Mouse (Mus musculus): ENCODE measurements at regions not wholly inside any gene's neighbourhood (a gene's known extent, or its start where the extent isn't known, plus 50 kb on each side); places are given as distances from the start of the nearest gene placed in this dataset.

DNA sequence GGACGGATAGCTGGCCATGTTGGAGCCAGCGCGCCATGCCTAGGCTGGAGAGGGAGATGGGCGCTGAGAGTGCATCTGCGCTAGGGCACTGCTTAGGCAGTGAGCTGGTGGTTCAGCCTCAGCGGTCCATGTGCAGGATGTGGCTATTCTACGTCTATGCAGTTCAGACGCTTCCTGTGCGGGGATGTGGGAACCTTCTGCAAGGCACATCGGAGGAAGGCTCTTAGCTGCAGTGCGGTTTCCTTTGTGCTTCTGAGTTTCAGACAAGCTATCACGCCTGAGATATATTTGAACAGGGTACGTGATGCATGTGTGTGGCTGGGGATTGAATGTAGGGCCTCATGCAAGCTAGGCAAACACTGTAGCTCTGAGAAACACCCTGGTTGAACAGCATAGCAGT, 54.4 kb upstream of the Lrpprc start:
- 73% methylated on average over 13 of the region's 13 CpGs for WGBS
- no peaks in the 10 kb centered on the region for H3K36me3 ChIP-seq (replicated peaks; ENCODE audit: control insufficient read depth, insufficient read depth, low read length)
- H3K4me2 ChIP-seq (ENCODE audit: low read depth, low read length), result no peak overlapping the region
- TF ChIP-seq CTCF (IDR thresholded peaks at IDR 0.05; ENCODE audit: low read depth) (no peak), EP300 (IDR thresholded peaks at IDR 0.05; ENCODE audit: low read depth) (no peak)
- H3K27ac ChIP-seq (ENCODE audit: low read depth), result peak overlapping the region; percentile 20; the same call in 1 of the 2 replicates
- H3K4me3 ChIP-seq (ENCODE audit: low read depth, low read length), result no peak overlapping the region
- H3K9me3 ChIP-seq (replicated peaks; ENCODE audit: control insufficient read depth, low read length), result no peaks in the 10 kb centered on the region
- DNase-seq (ENCODE audit: low spot score), result no peak
- no peaks in the 10 kb centered on the region for H3K27me3 ChIP-seq (ENCODE audit: control insufficient read depth, insufficient read depth, low read length)
- H3K4me1 ChIP-seq (ENCODE audit: control insufficient read depth, insufficient read depth), result no peaks in the 10 kb centered on the region
- no peak for ATAC-seq (ENCODE audit: insufficient read depth, low read depth)
- no peak overlapping the region for H3K9ac ChIP-seq (replicated peaks; ENCODE audit: low read depth, low read length)

DNA sequence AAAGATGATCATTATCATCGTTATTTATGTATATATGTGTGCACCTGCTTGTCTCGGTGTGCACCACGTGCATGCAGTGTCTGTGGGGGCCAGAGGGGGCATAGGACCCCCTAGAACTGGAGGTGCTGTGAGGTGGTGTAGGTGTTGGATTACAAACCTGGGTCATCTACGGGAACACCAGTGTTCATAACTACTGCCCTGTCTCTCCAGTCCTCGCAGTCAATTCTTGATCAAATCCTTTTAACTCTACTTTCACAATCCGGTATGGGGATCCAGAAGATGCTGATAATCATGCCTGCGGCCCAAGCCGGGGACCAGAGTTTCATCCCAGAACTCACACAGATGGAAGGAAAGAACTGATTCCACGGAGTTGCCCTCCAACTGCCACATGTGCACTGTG, 55.6 kb upstream of the Lrpprc start:
- no peak overlapping the region for H3K9ac ChIP-seq (replicated peaks; ENCODE audit: low read depth, low read length)
- H3K4me1 ChIP-seq (ENCODE audit: control insufficient read depth, insufficient read depth), result no peaks in the 10 kb centered on the region
- TF ChIP-seq EP300 (IDR thresholded peaks at IDR 0.05; ENCODE audit: low read depth) (no peak), CTCF (IDR thresholded peaks at IDR 0.05; ENCODE audit: low read depth) (no peak)
- WGBS, result 80% methylated on average over 9 of the region's 9 CpGs
- H3K36me3 ChIP-seq (replicated peaks; ENCODE audit: control insufficient read depth, insufficient read depth, low read length), result no peaks in the 10 kb centered on the region
- ATAC-seq (ENCODE audit: insufficient read depth, low read depth), result no peak
- no peaks in the 10 kb centered on the region for H3K27me3 ChIP-seq (ENCODE audit: control insufficient read depth, insufficient read depth, low read length)
- no peak for DNase-seq (ENCODE audit: low spot score)
- no peak overlapping the region for H3K4me3 ChIP-seq (ENCODE audit: low read depth, low read length)
- no peak overlapping the region for H3K27ac ChIP-seq (ENCODE audit: low read depth)
- no peaks in the 10 kb centered on the region for H3K9me3 ChIP-seq (replicated peaks; ENCODE audit: control insufficient read depth, low read length)
- no peak overlapping the region for H3K4me2 ChIP-seq (ENCODE audit: low read depth, low read length)

DNA sequence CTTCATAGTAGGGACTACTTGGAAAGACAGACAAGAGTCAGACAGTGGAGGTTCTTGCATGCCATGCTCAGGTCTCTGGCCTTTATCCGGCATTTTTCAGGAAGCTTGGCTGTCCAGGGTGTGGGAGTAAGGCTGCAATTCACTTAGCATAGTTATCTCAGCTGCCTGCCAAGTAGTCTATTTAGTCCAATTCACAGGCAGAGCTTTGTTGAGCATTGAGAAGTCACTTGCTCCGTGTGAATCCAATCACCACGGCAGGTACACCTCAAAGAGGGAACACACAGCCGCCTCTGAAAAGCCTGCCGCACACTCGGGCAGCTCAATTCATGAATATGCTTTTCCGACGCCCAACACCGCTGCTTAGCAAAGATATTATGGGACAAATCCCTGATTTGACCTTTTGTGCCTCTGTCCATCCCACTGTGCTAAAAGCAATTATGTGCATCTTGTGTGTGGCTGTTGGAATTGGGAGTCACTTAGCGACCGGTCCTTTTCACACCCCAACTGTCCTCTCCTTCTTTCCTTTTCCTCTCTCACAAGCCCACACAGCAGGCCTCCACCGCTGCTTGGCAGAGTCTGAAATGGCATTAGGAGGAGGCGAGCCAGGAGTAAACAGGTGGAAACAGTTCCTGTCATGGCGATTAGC, 57.9 kb upstream of the Lrpprc start:
- no peaks in the 10 kb centered on the region for H3K9me3 ChIP-seq (replicated peaks; ENCODE audit: control insufficient read depth, low read length)
- TF ChIP-seq EP300 (IDR thresholded peaks at IDR 0.05; ENCODE audit: low read depth) (no peak), CTCF (IDR thresholded peaks at IDR 0.05; ENCODE audit: low read depth) (no peak)
- no peak overlapping the region for H3K4me2 ChIP-seq (ENCODE audit: low read depth, low read length)
- H3K4me3 ChIP-seq (ENCODE audit: low read depth, low read length), result no peak overlapping the region
- no peak overlapping the region for H3K9ac ChIP-seq (replicated peaks; ENCODE audit: low read depth, low read length)
- ATAC-seq (ENCODE audit: insufficient read depth, low read depth), result no peak
- H3K4me1 ChIP-seq (ENCODE audit: control insufficient read depth, insufficient read depth), result no peaks in the 10 kb centered on the region
- H3K27me3 ChIP-seq (ENCODE audit: control insufficient read depth, insufficient read depth, low read length), result 0 out of 2 replicates have a peak, but pooled peaks cover 3% of the 10 kb centered on the region
- no peak for DNase-seq (ENCODE audit: low spot score)
- WGBS, result 51% methylated on average over 14 of the region's 14 CpGs
- H3K36me3 ChIP-seq (replicated peaks; ENCODE audit: control insufficient read depth, insufficient read depth, low read length), result no peaks in the 10 kb centered on the region
- no peak overlapping the region for H3K27ac ChIP-seq (ENCODE audit: low read depth)

DNA sequence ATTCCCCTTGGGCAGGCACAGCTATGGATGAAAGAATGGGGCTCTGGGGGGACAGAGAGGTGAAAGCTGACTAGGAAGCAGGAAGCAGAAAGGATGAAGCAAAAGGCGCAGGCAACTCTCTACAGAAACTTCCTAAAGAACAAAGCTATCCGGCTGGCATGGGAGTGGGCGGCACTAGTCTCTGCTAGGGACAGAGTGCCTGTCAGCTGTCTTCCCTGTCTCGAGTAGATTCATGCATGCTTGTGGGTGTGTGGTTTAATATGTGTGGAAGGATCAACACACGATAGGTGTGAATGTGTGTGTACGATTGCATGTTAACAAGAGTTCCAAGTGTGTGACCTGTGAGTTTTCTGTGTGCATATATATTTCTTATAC, 58.4 kb upstream of the Lrpprc start:
- Histone ChIP-seq H3K4me1 (ENCODE audit: control insufficient read depth, insufficient read depth) (no peaks in the 10 kb centered on the region), H3K4me3 (ENCODE audit: low read depth, low read length) (no peak overlapping the region), H3K4me2 (ENCODE audit: low read depth, low read length) (no peak overlapping the region), H3K9ac (replicated peaks; ENCODE audit: low read depth, low read length) (no peak overlapping the region), H3K27me3 (ENCODE audit: control insufficient read depth, insufficient read depth, low read length) (0 out of 2 replicates have a peak, but pooled peaks cover 3% of the 10 kb centered on the region), H3K9me3 (replicated peaks; ENCODE audit: control insufficient read depth, low read length) (no peaks in the 10 kb centered on the region), H3K27ac (ENCODE audit: low read depth) (no peak overlapping the region), H3K36me3 (replicated peaks; ENCODE audit: control insufficient read depth, insufficient read depth, low read length) (no peaks in the 10 kb centered on the region)
- TF ChIP-seq CTCF (IDR thresholded peaks at IDR 0.05; ENCODE audit: low read depth) (no peak), EP300 (IDR thresholded peaks at IDR 0.05; ENCODE audit: low read depth) (no peak)
- 59% methylated on average over 6 of the region's 6 CpGs for WGBS
- ATAC-seq (ENCODE audit: insufficient read depth, low read depth) (no peak), DNase-seq (ENCODE audit: low spot score) (no peak)

DNA sequence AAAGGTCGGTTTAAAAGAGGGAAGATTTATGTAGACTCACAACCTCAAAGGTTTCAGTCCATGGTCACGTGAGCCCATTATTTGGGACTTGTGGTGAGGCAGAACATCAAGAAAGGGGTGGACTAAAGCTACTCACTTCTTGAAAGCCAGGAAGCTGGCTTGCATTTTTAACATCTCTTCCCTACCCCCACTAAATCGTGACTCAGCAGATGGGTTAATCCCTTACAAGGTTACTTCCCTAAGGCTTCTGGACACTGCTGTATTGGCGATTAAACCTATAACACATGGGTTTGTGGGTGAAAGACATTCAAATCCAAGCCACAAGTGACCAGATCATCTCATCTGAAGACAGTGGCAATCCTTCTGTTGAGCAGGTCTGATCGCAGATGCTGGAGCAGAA, 59.9 kb upstream of the Lrpprc start:
- no peaks in the 10 kb centered on the region for H3K4me1 ChIP-seq (ENCODE audit: control insufficient read depth, insufficient read depth)
- ATAC-seq (ENCODE audit: insufficient read depth, low read depth) (no peak), DNase-seq (ENCODE audit: low spot score) (no peak)
- TF ChIP-seq EP300 (IDR thresholded peaks at IDR 0.05; ENCODE audit: low read depth) (no peak), CTCF (IDR thresholded peaks at IDR 0.05; ENCODE audit: low read depth) (no peak)
- H3K36me3 ChIP-seq (replicated peaks; ENCODE audit: control insufficient read depth, insufficient read depth, low read length), result no peaks in the 10 kb centered on the region
- H3K27ac ChIP-seq (ENCODE audit: low read depth), result no peak overlapping the region
- no peak overlapping the region for H3K4me3 ChIP-seq (ENCODE audit: low read depth, low read length)
- no peak overlapping the region for H3K9ac ChIP-seq (replicated peaks; ENCODE audit: low read depth, low read length)
- H3K9me3 ChIP-seq (replicated peaks; ENCODE audit: control insufficient read depth, low read length), result no peaks in the 10 kb centered on the region
- H3K27me3 ChIP-seq (ENCODE audit: control insufficient read depth, insufficient read depth, low read length), result 0 out of 2 replicates have a peak, but pooled peaks cover 3% of the 10 kb centered on the region
- 59% methylated on average over 5 of the region's 5 CpGs for WGBS
- H3K4me2 ChIP-seq (ENCODE audit: low read depth, low read length), result no peak overlapping the region

DNA sequence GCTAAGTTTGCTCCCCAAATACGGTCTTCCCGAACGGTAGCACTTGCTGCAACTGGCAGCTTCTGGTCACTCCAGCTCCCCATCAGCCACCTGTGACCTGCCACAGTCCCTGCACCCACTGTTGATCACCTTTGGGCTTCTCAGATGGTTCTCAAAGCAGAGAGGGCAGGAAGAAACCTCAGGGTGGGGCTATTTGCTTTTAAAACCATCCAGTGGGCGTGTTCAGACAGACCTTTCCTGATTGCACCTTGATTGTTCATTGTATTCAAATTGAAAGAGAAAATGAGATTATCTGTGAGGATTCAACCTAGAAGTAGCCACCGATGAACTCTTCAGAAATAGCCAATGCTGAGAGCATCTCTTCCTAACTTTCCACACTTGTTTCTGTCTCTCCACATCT, 60.3 kb upstream of the Lrpprc start:
- Histone ChIP-seq H3K9me3 (replicated peaks; ENCODE audit: control insufficient read depth, low read length) (no peaks in the 10 kb centered on the region), H3K27me3 (ENCODE audit: control insufficient read depth, insufficient read depth, low read length) (0 out of 2 replicates have a peak, but pooled peaks cover 3% of the 10 kb centered on the region), H3K36me3 (replicated peaks; ENCODE audit: control insufficient read depth, insufficient read depth, low read length) (no peaks in the 10 kb centered on the region), H3K4me1 (ENCODE audit: control insufficient read depth, insufficient read depth) (no peaks in the 10 kb centered on the region), H3K27ac (ENCODE audit: low read depth) (no peak overlapping the region), H3K4me3 (ENCODE audit: low read depth, low read length) (no peak overlapping the region), H3K4me2 (ENCODE audit: low read depth, low read length) (no peak overlapping the region), H3K9ac (replicated peaks; ENCODE audit: low read depth, low read length) (no peak overlapping the region)
- WGBS, result 79% methylated on average over 5 of the region's 5 CpGs
- no peak for DNase-seq (ENCODE audit: low spot score)
- ATAC-seq (ENCODE audit: insufficient read depth, low read depth), result no peak
- no peak for TF ChIP-seq EP300 (IDR thresholded peaks at IDR 0.05; ENCODE audit: low read depth)
- no peak for TF ChIP-seq CTCF (IDR thresholded peaks at IDR 0.05; ENCODE audit: low read depth)

All from heart, postnatal 0 days (tissue).